Mouse (Mus musculus): ENCODE measurements around the gene Alas2.

The Alas2 gene

DNA sequence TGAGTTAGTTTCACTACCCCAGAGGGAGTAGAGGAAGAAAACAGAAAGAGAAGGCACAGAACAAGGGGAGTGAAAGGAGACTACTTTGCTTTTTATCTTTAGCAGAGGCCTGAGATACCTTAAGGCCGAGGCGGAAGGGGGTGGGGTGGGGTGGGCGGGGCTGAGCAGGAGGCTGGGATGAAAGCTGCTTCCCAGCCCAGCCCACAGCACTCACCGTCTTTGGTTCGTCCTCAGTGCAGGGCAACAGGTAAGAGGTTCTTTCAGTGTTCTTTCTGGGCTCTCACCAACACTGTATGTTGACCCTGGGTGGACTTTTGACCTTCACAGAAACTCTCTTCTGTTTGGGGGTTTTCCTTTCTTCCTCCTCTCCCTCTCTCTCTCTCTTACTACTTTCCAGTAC is at the start of gene Alas2:
Gene Alas2 (plus strand): TSS at position 137 of the 400 bp plus-strand sequence.
- no peak for DNase-seq

DNA sequence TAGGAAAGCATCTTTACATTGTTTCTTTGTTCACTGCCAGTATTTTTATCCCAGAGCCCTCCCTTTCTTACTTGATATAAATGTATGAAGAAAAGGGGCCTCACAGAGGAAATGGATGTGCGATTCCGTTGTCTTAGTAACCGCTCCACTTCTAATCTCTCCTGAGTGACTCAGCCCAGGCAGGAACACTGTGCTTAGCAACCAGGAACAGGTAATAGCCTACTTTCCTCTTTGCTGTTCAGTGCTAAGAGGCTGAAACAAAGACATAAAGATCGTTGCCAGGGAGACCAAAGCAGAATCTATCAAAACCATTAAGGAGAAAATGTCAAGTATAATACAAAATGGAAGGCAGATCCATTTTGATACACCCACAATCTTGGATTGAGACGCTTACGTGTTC is 38.5 kb upstream of the Alas2 start:
- no peak for DNase-seq

- no peak for DNase-seq
These were observed 36.5 kb upstream of the Alas2 start for GRCm38 (mm10) chrX:150510631-150511030.

- DNase-seq, result peak; percentile 7
These were observed 35.9 kb upstream of the Alas2 start for GRCm38 (mm10) chrX:150511274-150511673.

GRCm38 (mm10) chrX:150514127-150514526 is 33.0 kb upstream of the Alas2 start:
- no peak for DNase-seq

DNA sequence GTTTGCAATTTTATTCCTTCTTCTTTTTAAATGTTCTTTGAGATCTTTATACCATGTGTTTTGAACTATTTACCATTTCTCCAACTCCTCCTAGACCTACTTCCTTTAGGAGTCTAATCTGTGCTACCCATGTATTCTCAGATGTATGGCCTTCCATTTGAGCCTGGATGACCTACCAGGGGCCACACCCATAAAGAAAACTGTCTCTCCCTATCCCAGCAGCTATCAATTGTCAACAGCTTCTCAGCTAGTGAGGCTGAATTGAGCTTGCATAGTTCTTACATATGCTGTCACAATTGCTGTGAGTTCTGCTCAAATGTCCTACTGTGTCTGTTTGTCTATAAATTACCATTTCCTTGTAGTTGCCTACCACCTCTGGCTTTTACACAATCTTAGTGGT is 31.2 kb upstream of the Alas2 start:
- no peak for DNase-seq

GRCm38 (mm10) chrX:150516477-150516876 is 30.7 kb upstream of the Alas2 start:
- DNase-seq, result no peak

DNA sequence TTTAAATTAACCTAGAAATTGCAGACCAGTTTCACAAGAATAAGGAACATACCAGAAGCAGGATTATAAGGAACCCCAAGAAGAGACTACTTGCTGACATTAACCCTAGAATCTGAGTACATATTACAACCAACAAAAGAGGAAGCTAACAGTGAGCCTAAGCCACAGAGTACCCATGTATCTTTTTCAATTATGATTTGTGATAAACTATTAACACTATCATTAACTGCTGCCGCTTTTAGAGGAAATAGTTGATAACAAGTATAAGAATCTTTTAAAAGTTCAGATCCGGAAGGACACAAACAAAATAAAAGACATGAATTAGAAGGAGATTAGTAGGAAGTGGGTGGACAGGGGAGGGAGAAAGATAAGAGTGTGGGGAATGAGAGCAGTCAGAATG is 7.1 kb upstream of the Alas2 start:
- DNase-seq, result no peak

GRCm38 (mm10) chrX:150541684-150542083 is 5.5 kb upstream of the Alas2 start:
- no peak for DNase-seq

- DNase-seq, result no peak
These were observed 2.5 kb downstream of the Alas2 start for GRCm38 (mm10) chrX:150549639-150550038.

DNA sequence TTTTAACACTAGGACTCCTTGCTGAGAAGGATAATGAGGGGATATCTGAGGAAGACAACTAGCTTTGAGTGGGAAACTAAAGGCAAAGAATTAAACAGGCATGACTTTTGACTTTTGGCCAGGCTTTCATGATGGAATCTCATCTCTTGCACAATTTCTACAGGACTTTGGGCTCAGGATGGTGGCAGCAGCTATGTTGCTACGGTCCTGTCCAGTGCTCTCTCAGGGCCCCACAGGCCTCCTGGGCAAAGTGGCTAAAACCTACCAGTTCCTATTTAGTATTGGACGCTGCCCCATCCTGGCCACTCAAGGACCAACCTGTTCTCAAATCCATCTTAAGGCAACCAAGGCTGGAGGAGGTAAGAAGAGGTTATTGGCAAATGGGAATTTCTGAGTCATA is 4.8 kb downstream of the Alas2 start:
- no peak for DNase-seq

- DNase-seq, result no peak
These were observed 6.9 kb downstream of the Alas2 start for GRCm38 (mm10) chrX:150554032-150554431.

GRCm38 (mm10) chrX:150564644-150565357 is 17.6 kb downstream of the Alas2 start:
- no peak for DNase-seq

DNA sequence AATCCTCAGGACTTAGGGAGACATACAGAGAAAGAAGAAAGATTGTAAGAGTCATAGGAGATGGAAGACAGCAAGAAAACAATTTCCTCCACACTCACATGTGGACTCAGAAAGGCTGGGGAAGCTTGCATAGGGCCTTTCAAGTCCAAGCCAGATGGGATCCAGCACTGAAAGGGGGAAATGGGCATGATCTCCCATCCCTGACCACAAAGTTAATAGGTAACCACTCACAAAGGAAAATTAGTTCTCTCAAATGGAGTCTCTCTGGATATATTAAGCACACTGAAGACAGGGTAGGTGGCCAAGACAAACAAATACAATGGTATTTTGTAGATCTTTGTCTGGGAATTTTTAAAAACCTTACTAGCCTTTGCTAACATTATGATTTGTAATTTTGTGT is 34.7 kb downstream of the Alas2 start:
- DNase-seq, result no peak

DNA sequence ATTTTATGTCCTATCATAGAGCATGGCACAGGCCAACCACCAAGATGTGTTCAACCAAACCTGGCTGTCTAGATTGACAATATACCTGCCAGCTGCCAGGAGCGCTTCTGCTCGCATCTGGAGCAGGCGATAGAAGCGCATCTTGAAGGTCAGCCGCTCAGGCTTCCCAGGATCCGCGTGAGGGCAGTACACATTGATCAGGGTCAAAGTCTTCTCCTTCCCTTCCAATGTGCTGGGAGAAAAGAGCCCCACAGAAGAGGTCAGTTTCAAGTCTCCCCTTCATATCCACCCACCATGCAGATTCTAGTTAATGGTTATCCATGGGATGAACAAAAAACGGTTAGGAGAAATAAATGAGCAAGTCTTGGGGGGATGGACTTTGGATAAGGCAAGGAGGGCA is 37.9 kb downstream of the Alas2 start:
- DNase-seq, result peak; percentile 19

GRCm38 (mm10) chrX:150588023-150588764 is 41.0 kb downstream of the Alas2 start, which contains the start of gene Pfkfb1:
TSS of gene Pfkfb1 (plus strand) at chrX:150588229.
- peak; percentile 87 for DNase-seq

GRCm38 (mm10) chrX:150589696-150590095 is 42.5 kb downstream of the Alas2 start, which contains the start of gene Apex2:
TSS of gene Apex2 (minus strand) at chrX:150589868.
- no peak for DNase-seq

DNA sequence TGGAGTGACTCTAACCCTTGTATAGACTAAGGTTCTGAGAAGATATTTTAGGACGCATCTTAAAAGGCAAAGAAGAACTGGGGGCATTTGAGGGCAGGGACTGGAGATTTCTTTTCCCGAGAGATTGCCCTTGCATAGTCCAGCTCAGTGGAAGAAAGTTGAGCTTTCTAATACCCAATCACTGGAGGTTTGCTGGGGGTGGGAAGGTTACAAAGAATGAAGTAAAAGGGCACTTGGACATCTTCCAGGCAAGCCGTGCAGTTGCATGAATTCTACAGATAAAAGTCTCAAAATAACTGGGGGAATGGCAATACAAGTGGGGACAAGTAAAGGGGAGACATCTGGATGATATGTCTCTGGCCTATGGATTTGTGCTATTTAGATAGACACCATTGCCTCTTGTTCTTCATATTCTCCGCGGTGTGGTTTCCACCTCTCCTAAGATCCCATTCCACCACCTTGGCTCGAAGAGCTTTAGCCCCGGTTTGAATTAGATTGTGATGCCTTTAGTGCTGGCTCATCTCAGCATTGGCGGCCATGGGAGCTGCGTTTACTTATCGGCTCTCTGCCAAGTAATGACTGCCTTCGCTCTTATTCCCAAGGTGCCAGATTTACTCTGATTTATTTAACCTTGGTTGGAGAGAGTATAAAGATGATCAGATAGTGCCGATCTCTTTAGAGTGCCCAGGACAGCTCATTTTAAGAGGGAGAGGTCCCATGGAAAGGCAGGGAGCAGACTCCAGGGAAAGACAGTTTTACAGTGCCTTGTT is 46.3 kb downstream of the Alas2 start:
- no peak for DNase-seq

DNA sequence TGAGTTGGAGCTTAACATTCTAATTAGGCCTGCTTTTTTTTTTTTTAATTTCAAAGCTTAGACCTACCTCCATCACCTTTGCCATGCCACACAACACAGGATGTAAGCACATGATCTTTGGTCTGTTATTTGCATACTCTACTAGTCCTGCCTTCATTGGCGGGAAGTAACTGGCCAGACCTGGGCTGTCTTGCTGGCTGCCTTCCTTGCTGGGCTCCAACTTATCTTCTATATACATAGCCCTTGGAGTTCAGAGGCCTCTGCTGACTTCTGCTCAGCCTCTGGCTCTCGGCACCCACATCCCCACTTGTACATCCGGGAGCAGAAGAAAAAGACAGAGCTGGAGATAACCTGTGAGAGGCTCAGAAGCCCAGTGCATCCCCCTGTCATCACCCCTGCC is 47.0 kb downstream of the Alas2 start:
- DNase-seq, result no peak

DNA sequence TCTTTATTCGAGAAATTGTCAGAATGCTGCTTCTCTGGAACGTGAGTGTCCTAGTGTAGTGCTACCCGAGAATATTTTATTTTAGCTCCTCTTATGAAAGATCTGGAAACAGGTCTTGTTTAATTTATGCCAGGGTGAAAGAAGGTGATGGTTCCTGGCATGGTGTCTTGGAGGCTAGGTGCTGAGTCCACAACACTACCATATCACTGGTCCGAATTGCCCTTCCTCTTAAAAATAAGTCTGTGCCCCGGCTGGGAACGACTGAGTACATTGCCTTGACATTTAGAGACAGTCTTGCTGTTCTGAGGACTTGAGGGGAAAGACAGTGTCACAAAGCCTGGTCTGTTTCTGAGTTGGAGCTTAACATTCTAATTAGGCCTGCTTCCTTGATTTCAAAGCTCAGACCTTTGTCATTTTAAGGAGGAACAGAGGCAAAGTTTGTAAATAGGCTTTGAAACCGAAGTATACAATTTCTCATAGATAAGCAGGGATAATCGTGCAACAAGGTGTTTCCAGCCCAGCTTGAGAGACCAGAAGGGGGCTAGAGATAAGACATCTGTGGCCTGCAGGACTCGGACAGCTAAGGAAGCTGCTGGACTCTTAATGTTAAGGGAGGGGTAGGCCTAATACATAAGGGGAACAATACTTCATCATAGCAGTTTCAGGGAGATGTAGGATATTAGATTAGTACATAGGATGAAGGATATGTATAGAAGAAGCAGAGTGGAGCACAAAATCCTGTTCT is 48.0 kb downstream of the Alas2 start:
- DNase-seq, result no peak

GRCm38 (mm10) chrX:150598882-150599281 is 51.7 kb downstream of the Alas2 start:
- DNase-seq, result no peak
